Mouse (Mus musculus): ENCODE measurements at regions not wholly inside any gene's neighbourhood (a gene's known extent, or its start where the extent isn't known, plus 50 kb on each side); places are given as distances from the start of the nearest gene placed in this dataset.

GRCm38 (mm10) chr4:153848274-153848673 is 108.8 kb upstream of the A430005L14Rik start:
- H3K4me1 ChIP-seq (ENCODE audit: control insufficient read depth, insufficient read depth, low read length): no peaks in the 10 kb centered on the region
- no peak overlapping the region for H3K4me2 ChIP-seq (replicated peaks; ENCODE audit: low read depth, low read length, severe bottlenecking)
- no peaks in the 10 kb centered on the region for H3K36me3 ChIP-seq (ENCODE audit: control insufficient read depth, insufficient read depth, low read length)
- ATAC-seq (ENCODE audit: low FRiP score, low read depth) (no peak), DNase-seq (ENCODE audit: low spot score) (no peak)
- no peaks in the 10 kb centered on the region for H3K9me3 ChIP-seq (ENCODE audit: control insufficient read depth, low read length)
- H3K4me3 ChIP-seq (replicated peaks; ENCODE audit: low read length): no peak overlapping the region
- no peak overlapping the region for H3K27ac ChIP-seq (replicated peaks; ENCODE audit: low read depth, low read length)
- TF ChIP-seq POLR2A (IDR thresholded peaks at IDR 0.05; ENCODE audit: borderline replicate concordance, extremely low read depth, insufficient read depth, insufficient read length): no peak
- H3K9ac ChIP-seq (ENCODE audit: low read depth, low read length, severe bottlenecking): no peak overlapping the region
- H3K27me3 ChIP-seq (ENCODE audit: control insufficient read depth, insufficient read depth, low read length): no peaks in the 10 kb centered on the region
- 72% methylated on average over 3 of the region's 3 CpGs for WGBS

- ATAC-seq (ENCODE audit: low FRiP score, low read depth): no peak
These were observed 106.9 kb upstream of the A430005L14Rik start for GRCm38 (mm10) chr4:153850186-153850585.

GRCm38 (mm10) chr4:153854084-153854747 is 102.8 kb upstream of the A430005L14Rik start:
- 65% methylated on average over 9 of the region's 9 CpGs for WGBS
- no peaks in the 10 kb centered on the region for H3K27me3 ChIP-seq (ENCODE audit: control insufficient read depth, insufficient read depth, low read length)
- no peaks in the 10 kb centered on the region for H3K4me1 ChIP-seq (ENCODE audit: control insufficient read depth, insufficient read depth, low read length)
- no peak overlapping the region for H3K27ac ChIP-seq (replicated peaks; ENCODE audit: low read depth, low read length)
- TF ChIP-seq POLR2A (IDR thresholded peaks at IDR 0.05; ENCODE audit: borderline replicate concordance, extremely low read depth, insufficient read depth, insufficient read length): no peak
- H3K4me3 ChIP-seq (replicated peaks; ENCODE audit: low read length): no peak overlapping the region
- ATAC-seq (ENCODE audit: low FRiP score, low read depth): no peak
- no peaks in the 10 kb centered on the region for H3K36me3 ChIP-seq (ENCODE audit: control insufficient read depth, insufficient read depth, low read length)
- no peak overlapping the region for H3K4me2 ChIP-seq (replicated peaks; ENCODE audit: low read depth, low read length, severe bottlenecking)
- H3K9ac ChIP-seq (ENCODE audit: low read depth, low read length, severe bottlenecking): no peak overlapping the region
- no peak for DNase-seq (ENCODE audit: low spot score)
- no peaks in the 10 kb centered on the region for H3K9me3 ChIP-seq (ENCODE audit: control insufficient read depth, low read length)

More at GRCm38 (mm10) chr4:153850186-153850585, 106.9 kb upstream of the A430005L14Rik start:
- no peaks in the 10 kb centered on the region for H3K9me3 ChIP-seq (ENCODE audit: control insufficient read depth, low read length)
- no peak overlapping the region for H3K27ac ChIP-seq (replicated peaks; ENCODE audit: low read depth, low read length)
- WGBS: 24% methylated on average over 11 of the region's 11 CpGs
- TF ChIP-seq POLR2A (IDR thresholded peaks at IDR 0.05; ENCODE audit: borderline replicate concordance, extremely low read depth, insufficient read depth, insufficient read length): no peak
- H3K4me1 ChIP-seq (ENCODE audit: control insufficient read depth, insufficient read depth, low read length): no peaks in the 10 kb centered on the region
- H3K4me3 ChIP-seq (replicated peaks; ENCODE audit: low read length): no peak overlapping the region
- H3K4me2 ChIP-seq (replicated peaks; ENCODE audit: low read depth, low read length, severe bottlenecking): no peak overlapping the region
- no peak overlapping the region for H3K9ac ChIP-seq (ENCODE audit: low read depth, low read length, severe bottlenecking)
- H3K36me3 ChIP-seq (ENCODE audit: control insufficient read depth, insufficient read depth, low read length): no peaks in the 10 kb centered on the region
- DNase-seq (ENCODE audit: low spot score): no peak
- no peaks in the 10 kb centered on the region for H3K27me3 ChIP-seq (ENCODE audit: control insufficient read depth, insufficient read depth, low read length)

- H3K27me3 ChIP-seq (ENCODE audit: control insufficient read depth, insufficient read depth, low read length): no peaks in the 10 kb centered on the region
- no peaks in the 10 kb centered on the region for H3K9me3 ChIP-seq (ENCODE audit: control insufficient read depth, low read length)
- H3K27ac ChIP-seq (replicated peaks; ENCODE audit: low read depth, low read length): no peak overlapping the region
- ATAC-seq (ENCODE audit: low FRiP score, low read depth): no peak
- DNase-seq (ENCODE audit: low spot score): no peak
- no peak overlapping the region for H3K4me3 ChIP-seq (replicated peaks; ENCODE audit: low read length)
- no peaks in the 10 kb centered on the region for H3K4me1 ChIP-seq (ENCODE audit: control insufficient read depth, insufficient read depth, low read length)
- TF ChIP-seq POLR2A (IDR thresholded peaks at IDR 0.05; ENCODE audit: borderline replicate concordance, extremely low read depth, insufficient read depth, insufficient read length): no peak
- H3K4me2 ChIP-seq (replicated peaks; ENCODE audit: low read depth, low read length, severe bottlenecking): no peak overlapping the region
- H3K36me3 ChIP-seq (ENCODE audit: control insufficient read depth, insufficient read depth, low read length): no peaks in the 10 kb centered on the region
- no peak overlapping the region for H3K9ac ChIP-seq (ENCODE audit: low read depth, low read length, severe bottlenecking)
- 58% methylated on average over 4 of the region's 4 CpGs for WGBS
These were observed 102.3 kb upstream of the A430005L14Rik start for GRCm38 (mm10) chr4:153854748-153855092.

- H3K4me2 ChIP-seq (replicated peaks; ENCODE audit: low read depth, low read length, severe bottlenecking): no peak overlapping the region
- no peaks in the 10 kb centered on the region for H3K4me1 ChIP-seq (ENCODE audit: control insufficient read depth, insufficient read depth, low read length)
- no peak overlapping the region for H3K27ac ChIP-seq (replicated peaks; ENCODE audit: low read depth, low read length)
- no peak for TF ChIP-seq POLR2A (IDR thresholded peaks at IDR 0.05; ENCODE audit: borderline replicate concordance, extremely low read depth, insufficient read depth, insufficient read length)
- no peak overlapping the region for H3K9ac ChIP-seq (ENCODE audit: low read depth, low read length, severe bottlenecking)
- ATAC-seq (ENCODE audit: low FRiP score, low read depth) (no peak), DNase-seq (ENCODE audit: low spot score) (no peak)
- H3K4me3 ChIP-seq (replicated peaks; ENCODE audit: low read length): no peak overlapping the region
- WGBS: 78% methylated on average over 8 of the region's 8 CpGs
- H3K9me3 ChIP-seq (ENCODE audit: control insufficient read depth, low read length): no peaks in the 10 kb centered on the region
- no peaks in the 10 kb centered on the region for H3K27me3 ChIP-seq (ENCODE audit: control insufficient read depth, insufficient read depth, low read length)
- H3K36me3 ChIP-seq (ENCODE audit: control insufficient read depth, insufficient read depth, low read length): no peaks in the 10 kb centered on the region
These were observed 95.6 kb upstream of the A430005L14Rik start for GRCm38 (mm10) chr4:153861420-153861819.

Measured in limb, embryonic 14.5 days (tissue).